Mouse (Mus musculus): ENCODE measurements around the gene Pitpna. TPM values are rescaled to one million over a fixed set of nuclear protein-coding genes. Genes with fewer than 3 reads are reported as not detected.

The Pitpna gene
- polyA plus RNA-seq, 1 experiment from 2014 or later, result 107 TPM

GRCm38 (mm10) chr11:75625820-75626219, 37.9 kb downstream of the Pitpna start:
- H3K27me3 ChIP-seq, result no peaks in the 10 kb centered on the region
- H3K36me3 ChIP-seq, result peaks cover 61% of the 10 kb centered on the region
- H3K27ac ChIP-seq (replicated peaks), result no peak overlapping the region
- 91% methylated on average over 4 of the region's 4 CpGs for WGBS
- no peak overlapping the region for H3K9ac ChIP-seq (replicated peaks)
- H3K4me2 ChIP-seq (replicated peaks), result no peak overlapping the region
- no peak overlapping the region for H3K4me3 ChIP-seq
- no peak for ATAC-seq (ENCODE audit: low FRiP score, low read depth)
- H3K4me1 ChIP-seq, result peaks cover 9% of the 10 kb centered on the region
- H3K9me3 ChIP-seq, result no peaks in the 10 kb centered on the region

- WGBS, result 17% methylated on average over 5 of the region's 5 CpGs
- Histone ChIP-seq H3K27ac (replicated peaks) (peak overlapping the region; percentile 71; the same call in 1 of the 2 replicates), H3K4me2 (replicated peaks) (peak overlapping the region; percentile 79), H3K27me3 (no peaks in the 10 kb centered on the region), H3K4me1 (peaks cover 23% of the 10 kb centered on the region), H3K9ac (replicated peaks) (peak overlapping the region; percentile 67), H3K36me3 (peaks cover 36% of the 10 kb centered on the region), H3K9me3 (no peaks in the 10 kb centered on the region), H3K4me3 (peak overlapping the region; percentile 66)
- no peak for ATAC-seq (ENCODE audit: low FRiP score, low read depth)
Measured at GRCm38 (mm10) chr11:75630098-75630497, 42.2 kb downstream of the Pitpna start.

- Histone ChIP-seq H3K27ac (replicated peaks) (peak within 1 kb of the TSS; percentile 71), H3K9ac (replicated peaks) (peak within 1 kb of the TSS; percentile 68), H3K4me3 (peak within 1 kb of the TSS; percentile 66), H3K4me2 (replicated peaks) (peak within 1 kb of the TSS; percentile 79), H3K9me3 (no peaks in the 10 kb centered on the region), H3K4me1 (peaks cover 23% of the 10 kb centered on the region), H3K36me3 (peaks cover 29% of the 10 kb centered on the region), H3K27me3 (no peaks in the 10 kb centered on the region)
- WGBS, result under 1% methylated on average over 53 of the region's 53 CpGs
- peak; percentile 100 for ATAC-seq (ENCODE audit: low FRiP score, low read depth)
Measured at GRCm38 (mm10) chr11:75630645-75631229, 42.8 kb downstream of the Pitpna start, which contains the start of gene Inpp5k. Gene Inpp5k (plus strand): TSS chr11:75630988.

DNA sequence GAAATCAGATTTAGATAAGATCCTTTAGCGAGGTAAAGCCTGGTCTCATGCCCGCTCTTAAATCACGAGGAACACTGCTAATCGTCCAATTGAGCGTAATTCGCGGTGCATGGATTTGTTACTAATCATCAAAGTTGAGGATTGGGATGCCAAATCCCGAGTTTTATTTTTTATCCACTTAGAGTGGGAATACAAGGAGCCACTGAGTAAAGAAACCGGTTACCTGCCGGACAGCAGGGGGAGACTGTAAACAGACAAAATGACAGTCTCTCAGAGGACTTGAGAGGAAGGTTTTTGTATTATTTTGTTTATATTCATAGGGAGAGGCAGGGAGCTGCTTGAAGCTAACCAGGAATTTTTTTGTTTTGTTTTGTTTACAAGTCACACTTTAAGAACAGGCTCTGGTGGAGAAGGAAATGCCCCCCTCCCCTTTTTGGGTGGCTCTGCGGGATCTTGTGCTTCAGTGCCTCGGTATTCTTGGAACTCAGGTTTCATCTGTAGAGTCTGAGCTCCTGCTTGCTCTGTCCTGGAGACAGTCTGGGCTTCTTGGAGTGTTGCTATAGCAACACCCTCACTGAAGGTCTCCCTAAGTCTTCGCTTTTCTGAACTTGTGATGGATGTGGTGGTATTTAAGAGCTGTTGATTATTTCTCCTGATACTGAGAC, 43.8 kb downstream of the Pitpna start:
- ATAC-seq (ENCODE audit: low FRiP score, low read depth), result no peak
- peak overlapping the region; percentile 79 for H3K4me2 ChIP-seq (replicated peaks)
- H3K36me3 ChIP-seq, result peaks cover 21% of the 10 kb centered on the region
- peak overlapping the region; percentile 68 for H3K9ac ChIP-seq (replicated peaks)
- no peaks in the 10 kb centered on the region for H3K9me3 ChIP-seq
- no peaks in the 10 kb centered on the region for H3K27me3 ChIP-seq
- H3K4me1 ChIP-seq, result peaks cover 23% of the 10 kb centered on the region
- peak overlapping the region; percentile 66 for H3K4me3 ChIP-seq
- WGBS, result 8% methylated on average over 13 of the region's 13 CpGs
- H3K27ac ChIP-seq (replicated peaks), result peak overlapping the region; percentile 71; the same call in 1 of the 2 replicates

GRCm38 (mm10) chr11:75632921-75633320, 45.0 kb downstream of the Pitpna start:
- WGBS, result 93% methylated on average over 5 of the region's 5 CpGs
- Histone ChIP-seq H3K36me3 (peaks cover 22% of the 10 kb centered on the region), H3K4me2 (replicated peaks) (no peak overlapping the region), H3K4me3 (no peak overlapping the region), H3K4me1 (peaks cover 23% of the 10 kb centered on the region), H3K27ac (replicated peaks) (no peak overlapping the region), H3K9ac (replicated peaks) (no peak overlapping the region), H3K9me3 (no peaks in the 10 kb centered on the region), H3K27me3 (no peaks in the 10 kb centered on the region)
- ATAC-seq (ENCODE audit: low FRiP score, low read depth), result no peak

- no peak overlapping the region for H3K4me2 ChIP-seq (replicated peaks)
- no peak overlapping the region for H3K27ac ChIP-seq (replicated peaks)
- 87% methylated on average over 3 of the region's 3 CpGs for WGBS
- no peaks in the 10 kb centered on the region for H3K9me3 ChIP-seq
- no peaks in the 10 kb centered on the region for H3K27me3 ChIP-seq
- H3K36me3 ChIP-seq, result peaks cover 19% of the 10 kb centered on the region
- no peak overlapping the region for H3K9ac ChIP-seq (replicated peaks)
- H3K4me1 ChIP-seq, result peaks cover 18% of the 10 kb centered on the region
- no peak overlapping the region for H3K4me3 ChIP-seq
- no peak for ATAC-seq (ENCODE audit: low FRiP score, low read depth)
Measured at GRCm38 (mm10) chr11:75634801-75635200, 46.9 kb downstream of the Pitpna start.

DNA sequence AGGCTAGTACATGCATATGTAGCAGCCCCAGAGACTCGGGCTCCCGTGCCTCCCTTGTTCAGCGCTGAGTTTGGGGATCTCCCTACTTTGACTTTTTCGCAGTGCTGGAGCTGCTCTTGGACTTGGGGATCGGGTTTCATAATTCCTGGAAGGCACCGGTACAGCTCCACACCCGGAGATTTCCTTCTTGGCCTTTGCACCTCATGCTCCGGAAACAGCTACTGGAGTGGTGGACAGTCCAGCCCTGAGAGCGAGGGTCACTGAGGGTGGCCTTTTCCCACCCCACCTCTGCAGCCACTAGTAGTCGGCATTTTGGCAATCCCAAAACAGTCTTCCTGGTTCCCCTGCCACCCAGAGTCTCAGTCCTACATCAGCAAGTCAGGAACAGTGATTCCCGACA, 47.4 kb downstream of the Pitpna start:
- Histone ChIP-seq H3K27ac (replicated peaks) (no peak overlapping the region), H3K9ac (replicated peaks) (no peak overlapping the region), H3K4me1 (peaks cover 14% of the 10 kb centered on the region), H3K9me3 (no peaks in the 10 kb centered on the region), H3K4me3 (no peak overlapping the region), H3K4me2 (replicated peaks) (no peak overlapping the region), H3K27me3 (no peaks in the 10 kb centered on the region), H3K36me3 (peaks cover 19% of the 10 kb centered on the region)
- 86% methylated on average over 11 of the region's 11 CpGs for WGBS
- no peak for ATAC-seq (ENCODE audit: low FRiP score, low read depth)

- H3K9ac ChIP-seq (replicated peaks), result no peak overlapping the region
- no peaks in the 10 kb centered on the region for H3K27me3 ChIP-seq
- no peak for ATAC-seq (ENCODE audit: low FRiP score, low read depth)
- no peak overlapping the region for H3K4me3 ChIP-seq
- H3K4me2 ChIP-seq (replicated peaks), result no peak overlapping the region
- H3K27ac ChIP-seq (replicated peaks), result no peak overlapping the region
- H3K36me3 ChIP-seq, result peaks cover 9% of the 10 kb centered on the region; the same call in 1 of the 2 replicates
- H3K9me3 ChIP-seq, result no peaks in the 10 kb centered on the region
- 85% methylated on average over 5 of the region's 5 CpGs for WGBS
- H3K4me1 ChIP-seq, result no peaks in the 10 kb centered on the region
Measured at GRCm38 (mm10) chr11:75643323-75643722, 55.4 kb downstream of the Pitpna start.

DNA sequence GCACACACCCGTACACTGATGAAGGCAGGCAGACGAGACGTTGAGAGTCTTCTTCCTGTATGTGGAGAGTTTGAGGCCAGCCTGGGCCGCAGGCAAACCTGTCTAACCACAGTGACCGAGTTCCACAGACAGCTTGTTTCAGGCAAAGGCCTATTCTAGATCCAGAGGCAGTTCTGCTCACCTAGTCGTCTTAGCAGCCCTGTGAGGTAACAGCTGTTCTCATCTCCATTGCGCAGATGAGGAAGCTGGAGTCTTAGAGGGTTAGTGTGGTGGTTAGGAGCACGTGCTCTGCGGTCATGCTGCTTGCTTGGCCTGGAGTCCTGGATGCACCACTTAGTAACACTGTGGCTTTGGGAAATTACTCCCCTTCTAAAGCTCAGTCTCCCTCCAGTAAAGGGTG, 56.8 kb downstream of the Pitpna start:
- no peaks in the 10 kb centered on the region for H3K4me1 ChIP-seq
- H3K36me3 ChIP-seq, result peaks cover 6% of the 10 kb centered on the region; the same call in 1 of the 2 replicates
- H3K4me3 ChIP-seq, result no peak overlapping the region
- no peak for ATAC-seq (ENCODE audit: low FRiP score, low read depth)
- H3K9ac ChIP-seq (replicated peaks), result no peak overlapping the region
- H3K4me2 ChIP-seq (replicated peaks), result no peak overlapping the region
- no peak overlapping the region for H3K27ac ChIP-seq (replicated peaks)
- 86% methylated on average over 9 of the region's 9 CpGs for WGBS
- no peaks in the 10 kb centered on the region for H3K27me3 ChIP-seq
- no peaks in the 10 kb centered on the region for H3K9me3 ChIP-seq

- Histone ChIP-seq H3K4me3 (no peak overlapping the region), H3K4me1 (peaks cover 19% of the 10 kb centered on the region)
- WGBS, result 71% methylated on average over 6 of the region's 6 CpGs
Measured at GRCm38 (mm10) chr11:75647681-75648211, 59.8 kb downstream of the Pitpna start.

GRCm38 (mm10) chr11:75649155-75649561, 61.3 kb downstream of the Pitpna start:
- Histone ChIP-seq H3K36me3 (peaks cover 6% of the 10 kb centered on the region; the same call in 1 of the 2 replicates), H3K9me3 (no peaks in the 10 kb centered on the region), H3K27me3 (peaks cover 29% of the 10 kb centered on the region), H3K9ac (replicated peaks) (no peak overlapping the region), H3K4me3 (no peak overlapping the region), H3K4me1 (peaks cover 27% of the 10 kb centered on the region), H3K4me2 (replicated peaks) (no peak overlapping the region), H3K27ac (replicated peaks) (no peak overlapping the region)
- WGBS, result 88% methylated on average over 4 of the region's 4 CpGs
- ATAC-seq (ENCODE audit: low FRiP score, low read depth), result no peak

More at GRCm38 (mm10) chr11:75647681-75648211, 59.8 kb downstream of the Pitpna start:
- peaks cover 15% of the 10 kb centered on the region for H3K27me3 ChIP-seq
- H3K4me2 ChIP-seq (replicated peaks), result no peak overlapping the region
- H3K9me3 ChIP-seq, result no peaks in the 10 kb centered on the region
- peaks cover 6% of the 10 kb centered on the region; the same call in 1 of the 2 replicates for H3K36me3 ChIP-seq
- no peak overlapping the region for H3K27ac ChIP-seq (replicated peaks)
- no peak for ATAC-seq (ENCODE audit: low FRiP score, low read depth)
- no peak overlapping the region for H3K9ac ChIP-seq (replicated peaks)

- Histone ChIP-seq H3K4me3 (peak within 1 kb of the TSS; percentile 59), H3K9ac (replicated peaks) (peak within 1 kb of the TSS; percentile 70), H3K4me1 (peaks cover 33% of the 10 kb centered on the region), H3K4me2 (replicated peaks) (peak within 1 kb of the TSS; percentile 88), H3K27ac (replicated peaks) (no peak within 1 kb of the TSS), H3K9me3 (no peaks in the 10 kb centered on the region), H3K27me3 (peaks cover 41% of the 10 kb centered on the region), H3K36me3 (peaks cover 6% of the 10 kb centered on the region; the same call in 1 of the 2 replicates)
- no peak for ATAC-seq (ENCODE audit: low FRiP score, low read depth)
- whole genome bisulfite sequencing, result 77% methylated on average over 7 of the region's 7 CpGs
Measured at GRCm38 (mm10) chr11:75650311-75650710, 62.4 kb downstream of the Pitpna start, which contains the start of gene Myo1c. Gene Myo1c (plus strand): TSS chr11:75650504.
